Mouse (Mus musculus) neural tube, embryonic 11.5 days (tissue): ENCODE data around the gene Glce. TPM values are rescaled to one million over a fixed set of nuclear protein-coding genes. Genes with fewer than 3 reads are reported as not detected.

Experiments
- ATAC-seq: fragments of 200-750 bp; cut with Nextera tagmentation; 2 replicates; pipeline ENCODE4 v1.8.0; 2017; ENCODE audit warnings: moderate number of reproducible peaks, mild to moderate bottlenecking, moderate TSS enrichment, moderate library complexity; ENCODE audit not compliant: insufficient read depth, low FRiP score, low TSS enrichment
- DNase-seq: peaks from one replicate; pipeline ENCODE4 v3.0.0-alpha.2; 2015; ENCODE audit warnings: low spot score
- H3K27ac ChIP-seq: fragments of 300-500 bp; sonication (generic); 2 replicates; pipeline ENCODE4 v1.5.1; 2014; ENCODE audit warnings: low read depth, mild to moderate bottlenecking, low read length
- H3K27me3 ChIP-seq: fragments of 300-500 bp; sonication (generic); 2 replicates; pipeline ENCODE4 v1.6.1; 2014; ENCODE audit warnings: mild to moderate bottlenecking, low read length, mixed read lengths; ENCODE audit not compliant: control insufficient read depth, insufficient read depth
- H3K36me3 ChIP-seq: fragments of 300-500 bp; sonication (generic); 2 replicates; pipeline ENCODE4 v1.6.1; 2014; ENCODE audit warnings: mild to moderate bottlenecking, low read length, moderate library complexity, mixed read lengths; ENCODE audit not compliant: control insufficient read depth, insufficient read depth
- H3K4me1 ChIP-seq: fragments of 300-500 bp; sonication (generic); 2 replicates; pipeline ENCODE4 v1.6.1; 2014; ENCODE audit warnings: low read length, mixed read lengths; ENCODE audit not compliant: control insufficient read depth, insufficient read depth
- H3K4me2 ChIP-seq: fragments of 300-500 bp; sonication (generic); 2 replicates; pipeline ENCODE4 v1.6.1; 2014; ENCODE audit warnings: low read depth, mild to moderate bottlenecking, moderate library complexity
- H3K4me3 ChIP-seq: fragments of 300-500 bp; sonication (generic); 2 replicates; pipeline ENCODE4 v1.5.1; 2014; ENCODE audit warnings: low read depth, low read length
- H3K9ac ChIP-seq: fragments of 300-500 bp; sonication (generic); 2 replicates; pipeline ENCODE4 v1.6.1; 2014; ENCODE audit warnings: mild to moderate bottlenecking, low read length
- H3K9me3 ChIP-seq: fragments of 300-500 bp; sonication (generic); 2 replicates; pipeline ENCODE4 v1.6.1; 2016; ENCODE audit warnings: low read length; ENCODE audit not compliant: control insufficient read depth
- WGBS: fragments of 180-500 bp; shearing (Covaris S2); extraction: QIAGEN DNeasy Blood & Tissue Kit; methylation state at CpG from one replicate; pipeline ENCODE4 v1.1.7; 2014; 5-methylcytosine and 5-hydroxymethylcytosine counted together
- polyA plus RNA-seq: library from polyadenylated mRNA; unstranded; fragments of >200 nt; fragmentation: Nextera tagmentation; extraction: Ambion mirVana; gene quantifications from 2 replicates; pipeline ENCODE4 v1.2.1, GENCODE M21; 2014

Gene Glce
- polyA plus RNA-seq, 1 experiment from 2014 or later = 24.6 TPM

DNA sequence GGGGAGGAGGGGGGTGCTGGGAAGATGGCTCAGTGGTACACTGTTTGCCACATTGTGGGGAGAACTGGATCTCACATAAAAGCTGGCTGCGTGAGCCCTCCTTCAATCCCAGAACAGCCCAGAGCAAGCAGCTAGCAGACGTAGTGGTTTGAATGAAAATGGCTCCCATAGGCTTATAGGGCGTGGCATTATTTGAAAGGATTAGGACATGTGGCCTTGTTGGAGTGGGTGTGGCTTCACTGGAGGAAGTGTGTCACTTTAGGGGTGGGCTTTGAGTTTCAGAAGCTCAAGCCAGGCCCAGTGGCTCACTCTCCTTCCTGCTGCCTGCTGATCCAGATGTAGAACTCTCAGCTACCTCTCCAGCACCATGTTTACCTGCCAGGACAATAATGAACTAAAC, 90.2 kb downstream of the Glce start:
- H3K4me2 ChIP-seq = no peak overlapping the region
- ATAC-seq (no peak), DNase-seq (no peak)
- 88% methylated on average over 3 of the region's 3 CpGs for WGBS
- H3K27ac ChIP-seq = no peak overlapping the region
- no peaks in the 10 kb centered on the region for H3K4me1 ChIP-seq
- H3K9ac ChIP-seq = no peak overlapping the region
- H3K36me3 ChIP-seq = no peaks in the 10 kb centered on the region
- no peak overlapping the region for H3K4me3 ChIP-seq
- H3K9me3 ChIP-seq = no peaks in the 10 kb centered on the region
- H3K27me3 ChIP-seq = peaks cover 2% of the 10 kb centered on the region

DNA sequence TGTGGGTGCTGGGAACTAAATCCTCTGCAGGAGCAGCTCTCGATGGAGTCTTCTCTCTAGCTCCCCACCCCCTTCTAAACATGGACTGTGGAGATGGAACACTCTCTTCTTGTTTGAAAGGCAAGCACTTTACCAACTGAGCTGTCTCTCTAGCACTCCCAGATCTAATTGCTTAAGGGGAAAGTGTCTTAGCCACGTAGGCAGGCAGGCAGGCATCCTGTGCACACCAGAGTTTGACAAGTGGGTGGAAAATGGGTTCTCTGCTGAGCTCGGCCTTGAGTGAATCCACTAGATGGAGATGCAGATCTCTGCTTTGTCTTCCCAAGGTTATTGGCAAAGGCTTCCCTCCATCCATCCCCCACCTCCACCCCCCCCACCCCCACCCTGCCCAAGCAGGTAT, 94.4 kb downstream of the Glce start:
- ATAC-seq (no peak), DNase-seq (no peak)
- Histone ChIP-seq H3K4me3 (no peak overlapping the region), H3K4me2 (no peak overlapping the region), H3K9me3 (no peaks in the 10 kb centered on the region), H3K4me1 (peaks cover 5% of the 10 kb centered on the region), H3K27ac (no peak overlapping the region), H3K27me3 (peaks cover 13% of the 10 kb centered on the region), H3K36me3 (no peaks in the 10 kb centered on the region), H3K9ac (no peak overlapping the region)
- WGBS = 56% methylated on average over 3 of the region's 3 CpGs

DNA sequence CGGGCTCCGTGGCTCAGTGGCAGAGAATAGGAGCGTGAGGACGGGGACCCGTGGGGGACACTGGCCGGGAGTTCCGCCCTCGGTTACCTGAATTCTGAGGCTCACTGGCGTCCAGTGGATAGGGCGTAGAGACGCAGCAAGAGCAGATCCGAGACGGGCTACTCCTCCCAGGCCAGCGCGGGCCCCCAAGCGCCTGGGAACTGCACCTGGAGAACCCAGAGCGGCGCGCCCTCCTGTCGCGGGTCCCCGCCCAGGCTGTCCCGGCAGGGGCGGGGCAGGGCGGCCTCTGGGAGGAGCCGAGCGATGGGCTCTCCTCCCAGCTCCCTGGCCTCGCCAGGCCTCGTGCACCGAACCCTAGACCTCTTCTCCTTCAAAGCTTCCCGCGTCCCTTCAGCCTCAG, 95.9 kb downstream of the Glce start, which contains the start of gene Paqr5:
TSS of gene Paqr5 (minus strand) at position 257 of the 400 bp plus-strand sequence.
- DNase-seq = peak; percentile 41
- WGBS = under 1% methylated on average over 28 of the region's 32 CpGs
- Histone ChIP-seq H3K4me3 (peak within 1 kb of the TSS; percentile 31), H3K36me3 (no peaks in the 10 kb centered on the region), H3K27ac (no peak within 1 kb of the TSS), H3K4me1 (peaks cover 5% of the 10 kb centered on the region), H3K27me3 (peaks cover 13% of the 10 kb centered on the region), H3K9me3 (no peaks in the 10 kb centered on the region), H3K4me2 (peak within 1 kb of the TSS; percentile 73), H3K9ac (peak within 1 kb of the TSS; percentile 51)
- ATAC-seq = no peak

DNA sequence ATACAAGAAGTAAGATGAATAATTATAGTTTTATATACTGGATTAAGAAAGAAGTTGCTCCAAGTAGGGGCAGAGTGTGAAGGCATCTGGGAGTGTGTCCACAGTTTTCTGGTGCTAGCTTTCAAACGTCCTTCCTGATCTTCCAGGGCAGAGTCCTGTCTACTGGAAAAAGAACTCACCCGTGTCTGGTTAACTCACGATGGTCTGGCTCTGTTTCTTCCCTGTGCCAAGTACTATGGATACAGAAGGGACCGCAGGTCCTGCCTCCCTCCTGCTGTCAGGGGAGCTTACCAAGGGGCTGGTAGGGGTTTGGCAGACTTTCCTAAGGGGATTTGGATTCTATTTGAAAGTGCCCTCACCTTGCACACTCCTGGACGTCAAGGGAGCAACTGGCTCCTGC, 97.4 kb downstream of the Glce start:
- no peak for ATAC-seq
- peaks cover 5% of the 10 kb centered on the region for H3K4me1 ChIP-seq
- no peaks in the 10 kb centered on the region for H3K9me3 ChIP-seq
- no peak overlapping the region for H3K4me2 ChIP-seq
- no peak overlapping the region for H3K27ac ChIP-seq
- H3K4me3 ChIP-seq = no peak overlapping the region
- 54% methylated on average over 5 of the region's 5 CpGs for WGBS
- H3K27me3 ChIP-seq = peaks cover 13% of the 10 kb centered on the region
- H3K9ac ChIP-seq = no peak overlapping the region
- no peak for DNase-seq
- H3K36me3 ChIP-seq = no peaks in the 10 kb centered on the region

DNA sequence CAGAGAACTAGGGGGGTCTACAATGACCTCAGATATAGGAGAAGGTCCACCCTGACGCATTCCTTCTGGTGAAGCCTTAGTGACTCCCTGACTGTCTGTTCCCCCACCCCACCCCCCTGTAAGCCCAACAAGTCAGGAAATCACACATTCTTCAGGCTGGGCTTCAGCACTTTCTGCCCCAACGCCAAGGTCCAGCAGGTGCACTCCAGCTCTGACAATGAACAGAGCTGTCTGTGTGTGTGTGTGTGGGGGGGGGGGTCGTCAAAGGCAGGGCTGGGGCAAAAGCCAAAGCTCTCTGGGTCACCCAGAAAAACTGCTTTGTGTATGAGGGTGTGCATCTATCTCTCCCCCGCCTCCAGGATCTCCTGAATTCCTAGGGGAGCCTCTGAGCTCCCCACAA, 98.6 kb downstream of the Glce start:
- DNase-seq (no peak), ATAC-seq (no peak)
- Histone ChIP-seq H3K4me1 (peaks cover 5% of the 10 kb centered on the region), H3K27ac (no peak overlapping the region), H3K4me3 (no peak overlapping the region), H3K9ac (no peak overlapping the region), H3K4me2 (no peak overlapping the region), H3K27me3 (peaks cover 13% of the 10 kb centered on the region), H3K36me3 (no peaks in the 10 kb centered on the region), H3K9me3 (no peaks in the 10 kb centered on the region)
- 69% methylated on average over 3 of the region's 4 CpGs for WGBS

DNA sequence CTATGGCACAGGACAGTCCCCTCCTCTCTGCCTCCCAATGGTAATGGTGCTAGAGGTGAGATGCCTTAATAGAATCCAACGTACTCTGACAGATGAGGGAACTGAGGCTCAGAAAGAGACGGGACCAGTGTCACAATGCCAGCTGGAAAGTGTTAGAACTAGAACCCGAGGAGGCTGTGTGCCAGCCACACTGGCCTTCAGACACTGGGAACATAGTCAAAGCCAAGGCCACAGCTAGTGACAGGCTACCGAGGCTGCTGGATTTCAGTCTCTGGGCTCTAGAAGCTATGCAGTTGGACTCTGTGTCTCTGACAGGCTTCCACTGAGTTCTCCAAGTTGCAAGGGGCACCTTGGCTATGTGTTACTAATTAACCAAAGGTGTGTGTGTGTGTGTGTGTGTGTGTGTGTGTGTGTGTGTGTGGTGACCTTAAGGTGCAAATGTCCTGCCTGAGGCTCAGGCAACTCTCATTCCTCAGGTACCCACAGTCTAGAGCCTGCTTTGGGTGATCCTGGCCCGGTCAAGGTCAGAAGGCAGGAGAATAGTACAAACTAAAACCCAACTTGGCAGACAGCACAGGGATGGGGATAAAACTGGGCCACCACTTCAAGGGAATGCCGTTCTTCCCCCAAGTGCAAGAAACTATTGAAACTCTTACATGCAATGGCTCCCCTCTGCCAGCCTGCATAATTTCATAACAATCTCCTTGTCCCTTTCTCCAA, 99.3 kb downstream of the Glce start:
- Histone ChIP-seq H3K4me1 (peaks cover 5% of the 10 kb centered on the region), H3K9me3 (no peaks in the 10 kb centered on the region), H3K4me2 (no peak overlapping the region), H3K27me3 (peaks cover 13% of the 10 kb centered on the region), H3K27ac (no peak overlapping the region), H3K36me3 (no peaks in the 10 kb centered on the region), H3K4me3 (no peak overlapping the region), H3K9ac (no peak overlapping the region)
- no peak for DNase-seq
- 93% methylated on average over 6 of the region's 6 CpGs for WGBS
- ATAC-seq = no peak

DNA sequence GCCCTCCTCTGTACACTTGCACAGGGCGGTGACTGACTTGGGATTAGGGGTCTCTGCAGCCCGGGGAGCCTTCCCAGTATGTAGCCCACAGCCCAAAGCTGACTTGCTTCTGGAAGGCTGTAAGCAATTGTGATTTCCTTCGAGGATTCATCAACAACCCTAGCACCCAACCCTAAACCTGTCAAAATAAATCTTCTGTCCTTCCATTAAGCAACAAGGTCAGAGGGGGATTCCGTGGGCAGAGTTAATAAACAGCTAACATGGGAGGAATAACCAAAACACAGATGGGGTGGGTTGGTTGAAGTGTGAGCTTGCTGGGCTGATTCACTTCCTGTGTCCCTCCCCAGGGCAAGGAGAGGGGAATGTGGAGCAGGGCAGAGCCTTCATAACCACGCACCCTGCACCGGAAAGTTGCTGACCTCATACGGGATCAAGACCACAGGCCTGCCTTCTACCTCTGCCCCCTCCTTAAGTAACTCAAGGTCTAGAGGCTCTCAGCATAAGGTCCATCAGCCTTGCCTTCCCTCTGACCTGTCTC, 100.8 kb downstream of the Glce start:
- 41% methylated on average over 7 of the region's 7 CpGs for WGBS

DNA sequence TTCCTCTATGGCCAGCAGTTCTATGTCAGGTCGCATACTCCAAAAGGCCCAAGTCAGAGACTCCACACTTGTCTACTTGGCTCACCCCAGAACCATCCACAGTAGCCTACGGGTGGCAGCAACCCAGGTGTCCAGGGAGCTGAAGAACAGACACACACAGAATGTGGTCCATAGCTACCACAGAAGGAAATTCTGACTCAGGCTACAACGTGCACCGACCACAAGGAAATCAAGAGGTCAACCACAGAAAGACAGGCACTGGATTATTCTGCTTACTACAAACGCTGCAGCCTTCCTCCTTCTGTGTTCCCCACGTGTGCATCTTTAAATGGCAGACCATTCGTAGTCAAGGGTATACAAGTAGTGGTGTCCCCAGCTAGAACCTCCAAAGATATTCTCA, 102.2 kb downstream of the Glce start:
- Histone ChIP-seq H3K9me3 (no peaks in the 10 kb centered on the region), H3K36me3 (no peaks in the 10 kb centered on the region), H3K9ac (no peak overlapping the region), H3K27ac (no peak overlapping the region), H3K4me2 (no peak overlapping the region), H3K4me3 (no peak overlapping the region), H3K4me1 (no peaks in the 10 kb centered on the region), H3K27me3 (no peaks in the 10 kb centered on the region; the same call in 1 of the 2 replicates)
- DNase-seq (no peak), ATAC-seq (no peak)
- WGBS = 89% methylated on average over 7 of the region's 7 CpGs

More for the DNA sequence above, 100.8 kb downstream of the Glce start:
- peaks cover 1% of the 10 kb centered on the region; the same call in 1 of the 2 replicates for H3K4me1 ChIP-seq
- H3K9ac ChIP-seq = no peak overlapping the region
- H3K4me3 ChIP-seq = no peak overlapping the region
- H3K4me2 ChIP-seq = no peak overlapping the region
- H3K27me3 ChIP-seq = peaks cover 6% of the 10 kb centered on the region
- ATAC-seq = no peak
- H3K36me3 ChIP-seq = no peaks in the 10 kb centered on the region
- H3K27ac ChIP-seq = no peak overlapping the region
- DNase-seq = no peak
- no peaks in the 10 kb centered on the region for H3K9me3 ChIP-seq
